Mouse (Mus musculus) thymus, postnatal 0 days (tissue): ENCODE results near the gene Zfp988. TPM values are rescaled to one million over a fixed set of nuclear protein-coding genes. Genes with fewer than 3 reads are reported as not detected.

Experiments used
- polyA plus RNA-seq: library from polyadenylated mRNA; unstranded; fragments of >200 nt; fragmentation: Nextera tagmentation; extraction: Ambion mirVana; gene quantifications from 2 replicates; pipeline ENCODE4 v1.2.1, GENCODE M21; 2015

The Zfp988 gene
- polyA plus RNA-seq, 1 experiment from 2014 or later: 0.60 TPM

Other genes with a start within 250 kb of the Zfp988 start
- gene Zfp991, start 173.6 kb upstream of the Zfp988 start, polyA plus RNA-seq: 9.9 and 11.2 TPM in 2 replicates
- gene Zfp978, start 55.6 kb downstream of the Zfp988 start, polyA plus RNA-seq: not detected in 2 replicates
- gene Zfp982, start 186.7 kb downstream of the Zfp988 start, polyA plus RNA-seq: 2.3 and 2.5 TPM in 2 replicates
- 0.06 and 0.14 TPM in 2 replicates for gene Gm16503, start 234.5 kb downstream of the Zfp988 start, polyA plus RNA-seq
- 0.76 and 0.85 TPM in 2 replicates for gene Zfp985, start 247.6 kb downstream of the Zfp988 start, polyA plus RNA-seq